Mouse (Mus musculus) C2C12 (cell line): ENCODE results near the gene D330045A20Rik.
"Not testable (repeated sequence)": the region's sequence is repeated elsewhere in the genome, so short reads cannot be mapped to it uniquely, and the experiment has no call there.

ENCODE experiments used
- CEBPB ChIP-seq: IDR thresholded peaks from one replicate; pipeline ENCODE4 v1.6.1; 2011; ENCODE audit warnings: low read depth, mild to moderate bottlenecking, control low read depth, moderate library complexity
- CTCF ChIP-seq: IDR thresholded peaks from one replicate; pipeline ENCODE4 v1.5.1; 2011; ENCODE audit not compliant: control insufficient read depth, insufficient read depth, insufficient read length
- FOSL1 ChIP-seq: IDR thresholded peaks from one replicate; pipeline ENCODE4 v1.8.0; 2011; ENCODE audit warnings: mild to moderate bottlenecking, low read length; ENCODE audit not compliant: poor library complexity, insufficient read depth, severe bottlenecking
- MAX ChIP-seq: IDR thresholded peaks from one replicate; pipeline ENCODE4 v1.6.1; 2011; ENCODE audit warnings: mild to moderate bottlenecking, control low read depth
- MYOD1 ChIP-seq: IDR thresholded peaks from one replicate; pipeline ENCODE4 v1.6.1; 2011; ENCODE audit warnings: low read depth; ENCODE audit not compliant: control insufficient read depth, insufficient read length
- MYOG ChIP-seq: IDR thresholded peaks from one replicate; pipeline ENCODE4 v1.6.1; 2011; ENCODE audit not compliant: control insufficient read depth, insufficient read length; ENCODE audit errors: extremely low read depth
- USF1 ChIP-seq: IDR thresholded peaks from one replicate; pipeline ENCODE4 v1.6.1; 2011; ENCODE audit warnings: low read depth, mild to moderate bottlenecking, control low read depth, moderate library complexity

DNA sequence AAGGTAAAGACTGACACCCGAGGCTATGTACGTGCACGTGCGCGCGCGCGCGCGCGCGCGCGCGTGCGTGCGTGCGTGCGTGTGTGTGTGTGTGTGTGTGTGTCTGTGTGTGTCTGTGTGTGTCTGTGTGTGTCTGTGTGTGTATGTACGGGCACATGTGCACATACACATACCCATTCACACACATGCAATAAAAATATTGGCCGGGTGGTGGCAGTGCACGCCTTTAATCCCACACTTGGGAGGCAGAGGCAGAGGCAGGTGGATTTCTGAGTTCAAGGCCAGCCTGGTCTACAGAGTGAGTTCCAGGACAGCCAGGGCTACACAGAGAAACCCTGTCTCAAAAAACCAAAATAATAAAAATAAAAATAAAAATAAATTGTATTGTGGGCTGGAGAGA lies 39.1 kb upstream of the D330045A20Rik start:
- not testable (repeated sequence) for TF ChIP-seq CTCF, MAX, CEBPB, MYOG, USF1, FOSL1, MYOD1
